Mouse (Mus musculus) CD4-positive, CD25-positive, alpha-beta regulatory T cell, adult 2 months (primary cell): ENCODE results near the gene Myt1l.

Source experiments
- DNase-seq: peaks from one replicate; pipeline ENCODE4 v3.0.0-alpha.2; 2012; ENCODE audit warnings: low read depth, low spot score

The Myt1l gene

GRCm38 (mm10) chr12:29655673-29656072, 127.5 kb downstream of the Myt1l start:
- no peak for DNase-seq

- no peak for DNase-seq
Observed at GRCm38 (mm10) chr12:29657061-29657460, 128.9 kb downstream of the Myt1l start.

GRCm38 (mm10) chr12:29657870-29658269, 129.7 kb downstream of the Myt1l start:
- DNase-seq, result no peak

GRCm38 (mm10) chr12:29671984-29672383, 143.8 kb downstream of the Myt1l start:
- DNase-seq, result no peak

- no peak for DNase-seq
Observed at GRCm38 (mm10) chr12:29675594-29676362, 147.6 kb downstream of the Myt1l start.

- DNase-seq, result no peak
Observed at GRCm38 (mm10) chr12:29682384-29682783, 154.2 kb downstream of the Myt1l start.

GRCm38 (mm10) chr12:29682946-29683345, 154.8 kb downstream of the Myt1l start:
- DNase-seq, result no peak

- DNase-seq, result no peak
Observed at GRCm38 (mm10) chr12:29686241-29686640, 158.1 kb downstream of the Myt1l start.

GRCm38 (mm10) chr12:29691566-29691965, 163.4 kb downstream of the Myt1l start:
- no peak for DNase-seq

GRCm38 (mm10) chr12:29695194-29695593, 167.0 kb downstream of the Myt1l start:
- no peak for DNase-seq

GRCm38 (mm10) chr12:29697526-29698500, 169.6 kb downstream of the Myt1l start:
- DNase-seq, result no peak

- no peak for DNase-seq
Observed at GRCm38 (mm10) chr12:29698541-29698940, 170.4 kb downstream of the Myt1l start.

- DNase-seq, result no peak
Observed at GRCm38 (mm10) chr12:29698976-29699375, 170.8 kb downstream of the Myt1l start.

- DNase-seq, result no peak
Observed at GRCm38 (mm10) chr12:29699386-29699785, 171.2 kb downstream of the Myt1l start.

- no peak for DNase-seq
Observed at GRCm38 (mm10) chr12:29700026-29700425, 171.8 kb downstream of the Myt1l start.

GRCm38 (mm10) chr12:29701076-29701475, 172.9 kb downstream of the Myt1l start:
- no peak for DNase-seq

GRCm38 (mm10) chr12:29701731-29702316, 173.6 kb downstream of the Myt1l start:
- DNase-seq, result no peak

- no peak for DNase-seq
Observed at GRCm38 (mm10) chr12:29702626-29703025, 174.4 kb downstream of the Myt1l start.

GRCm38 (mm10) chr12:29703541-29703940, 175.4 kb downstream of the Myt1l start:
- no peak for DNase-seq

- DNase-seq, result no peak
Observed at GRCm38 (mm10) chr12:29707094-29707493, 178.9 kb downstream of the Myt1l start.

GRCm38 (mm10) chr12:29708166-29708565, 180.0 kb downstream of the Myt1l start:
- no peak for DNase-seq
